Mouse (Mus musculus): ENCODE measurements at regions not wholly inside any gene's neighbourhood (a gene's known extent, or its start where the extent isn't known, plus 50 kb on each side); places are given as distances from the start of the nearest gene placed in this dataset.

DNA sequence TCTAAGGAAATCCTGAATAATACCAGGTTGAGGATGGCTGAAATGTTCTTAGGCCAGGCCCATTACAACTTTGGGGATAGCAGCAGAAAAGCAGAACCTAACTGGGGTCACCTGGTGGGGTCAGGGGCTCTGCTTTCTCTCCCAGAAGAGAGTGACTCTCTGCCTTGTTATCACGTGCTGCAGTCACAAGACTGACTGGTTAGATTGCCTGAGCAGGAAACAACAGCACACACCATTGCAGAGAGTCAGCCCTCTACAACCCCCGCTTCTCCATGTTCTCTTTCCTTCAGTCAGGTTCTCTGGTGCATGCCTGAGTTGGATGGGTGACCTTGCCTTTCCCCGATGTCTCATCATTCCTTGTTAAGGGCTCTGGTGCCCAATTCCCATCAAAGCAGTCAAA is 91.2 kb upstream of the Hsd17b12 start:
- H3K36me3 ChIP-seq (ENCODE audit: control insufficient read depth, insufficient read depth, low read length): no peaks in the 10 kb centered on the region
- no peaks in the 10 kb centered on the region for H3K9me3 ChIP-seq (ENCODE audit: control insufficient read depth, low read length)
- no peak overlapping the region for H3K27ac ChIP-seq (ENCODE audit: low read length)
- no peak overlapping the region for H3K4me2 ChIP-seq (ENCODE audit: low read depth, low read length)
- 55% methylated on average over 3 of the region's 3 CpGs for WGBS
- no peaks in the 10 kb centered on the region for H3K4me1 ChIP-seq (replicated peaks; ENCODE audit: control insufficient read depth, insufficient read depth, low read length)
- no peak for ATAC-seq (ENCODE audit: low read depth)
- H3K9ac ChIP-seq (ENCODE audit: low read length): no peak overlapping the region
- peaks cover 49% of the 10 kb centered on the region for H3K27me3 ChIP-seq (ENCODE audit: control insufficient read depth, insufficient read depth, low read depth, low read length)
- no peak overlapping the region for H3K4me3 ChIP-seq (ENCODE audit: low read length)

DNA sequence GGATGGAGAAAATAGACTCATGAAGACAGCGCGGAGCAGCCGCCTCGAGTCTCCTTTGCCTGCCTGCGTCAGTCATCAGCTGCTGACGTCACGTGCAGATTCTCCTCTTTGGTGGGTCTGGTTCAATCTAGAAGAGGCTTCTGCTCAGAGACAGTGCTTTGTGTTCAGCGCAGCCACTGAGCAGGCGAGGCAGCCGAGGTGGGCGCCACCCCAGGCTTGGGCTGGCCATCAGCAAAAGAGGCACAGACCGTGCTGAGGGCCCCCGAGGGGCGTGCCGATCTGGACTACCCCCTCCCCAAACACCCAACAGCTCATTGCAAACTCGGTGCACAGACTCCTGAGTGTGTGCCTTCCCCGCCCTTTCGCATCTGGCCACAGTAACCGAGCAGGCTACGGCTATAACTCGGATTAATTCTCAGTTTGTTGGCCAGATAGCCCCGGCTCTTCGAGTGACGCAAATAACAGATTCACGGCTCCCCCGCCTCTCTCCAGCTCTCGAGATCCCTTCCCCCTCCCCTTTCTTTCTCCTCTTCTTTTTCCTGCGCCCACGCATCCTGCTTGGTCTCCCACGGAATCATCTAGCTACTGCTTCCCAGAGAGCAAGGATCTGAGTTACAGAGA is 89.2 kb upstream of the Hsd17b12 start:
- no peak overlapping the region for H3K9ac ChIP-seq (ENCODE audit: low read length)
- no peaks in the 10 kb centered on the region for H3K9me3 ChIP-seq (ENCODE audit: control insufficient read depth, low read length)
- ATAC-seq (ENCODE audit: low read depth): no peak
- H3K4me2 ChIP-seq (ENCODE audit: low read depth, low read length): peak overlapping the region; percentile 16; the same call in 1 of the 2 replicates
- WGBS: under 1% methylated on average over 30 of the region's 30 CpGs
- no peaks in the 10 kb centered on the region for H3K4me1 ChIP-seq (replicated peaks; ENCODE audit: control insufficient read depth, insufficient read depth, low read length)
- H3K27ac ChIP-seq (ENCODE audit: low read length): no peak overlapping the region
- no peak overlapping the region for H3K4me3 ChIP-seq (ENCODE audit: low read length)
- peaks cover 69% of the 10 kb centered on the region for H3K27me3 ChIP-seq (ENCODE audit: control insufficient read depth, insufficient read depth, low read depth, low read length)
- H3K36me3 ChIP-seq (ENCODE audit: control insufficient read depth, insufficient read depth, low read length): no peaks in the 10 kb centered on the region

DNA sequence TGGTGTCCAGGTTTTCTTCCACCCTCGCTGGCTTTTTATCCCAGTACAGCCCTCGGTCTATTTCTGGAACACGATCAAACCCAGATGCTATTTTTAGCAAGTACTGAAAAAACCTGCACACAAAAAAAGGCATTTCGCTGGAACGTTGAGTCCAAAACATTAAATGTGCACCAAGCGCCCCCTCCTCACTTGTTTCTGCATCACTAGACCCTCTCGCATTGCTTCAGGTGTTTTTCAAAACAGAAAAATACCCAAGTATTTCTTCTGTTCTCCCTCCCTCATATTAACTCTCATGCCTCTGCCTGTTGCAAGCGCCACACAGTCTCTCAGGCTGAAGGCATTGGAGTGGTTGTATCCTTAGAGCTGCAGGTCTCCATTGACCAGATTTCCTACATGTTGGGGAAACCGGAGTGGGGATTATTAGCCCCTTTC is 88.4 kb upstream of the Hsd17b12 start:
- no peak overlapping the region for H3K4me3 ChIP-seq (ENCODE audit: low read length)
- no peak overlapping the region for H3K9ac ChIP-seq (ENCODE audit: low read length)
- no peaks in the 10 kb centered on the region for H3K9me3 ChIP-seq (ENCODE audit: control insufficient read depth, low read length)
- H3K4me1 ChIP-seq (replicated peaks; ENCODE audit: control insufficient read depth, insufficient read depth, low read length): peaks cover under 1% of the 10 kb centered on the region; the same call in 1 of the 2 replicates
- no peak for ATAC-seq (ENCODE audit: low read depth)
- 41% methylated on average over 9 of the region's 9 CpGs for WGBS
- peaks cover 76% of the 10 kb centered on the region for H3K27me3 ChIP-seq (ENCODE audit: control insufficient read depth, insufficient read depth, low read depth, low read length)
- no peak overlapping the region for H3K4me2 ChIP-seq (ENCODE audit: low read depth, low read length)
- no peaks in the 10 kb centered on the region for H3K36me3 ChIP-seq (ENCODE audit: control insufficient read depth, insufficient read depth, low read length)
- H3K27ac ChIP-seq (ENCODE audit: low read length): no peak overlapping the region

DNA sequence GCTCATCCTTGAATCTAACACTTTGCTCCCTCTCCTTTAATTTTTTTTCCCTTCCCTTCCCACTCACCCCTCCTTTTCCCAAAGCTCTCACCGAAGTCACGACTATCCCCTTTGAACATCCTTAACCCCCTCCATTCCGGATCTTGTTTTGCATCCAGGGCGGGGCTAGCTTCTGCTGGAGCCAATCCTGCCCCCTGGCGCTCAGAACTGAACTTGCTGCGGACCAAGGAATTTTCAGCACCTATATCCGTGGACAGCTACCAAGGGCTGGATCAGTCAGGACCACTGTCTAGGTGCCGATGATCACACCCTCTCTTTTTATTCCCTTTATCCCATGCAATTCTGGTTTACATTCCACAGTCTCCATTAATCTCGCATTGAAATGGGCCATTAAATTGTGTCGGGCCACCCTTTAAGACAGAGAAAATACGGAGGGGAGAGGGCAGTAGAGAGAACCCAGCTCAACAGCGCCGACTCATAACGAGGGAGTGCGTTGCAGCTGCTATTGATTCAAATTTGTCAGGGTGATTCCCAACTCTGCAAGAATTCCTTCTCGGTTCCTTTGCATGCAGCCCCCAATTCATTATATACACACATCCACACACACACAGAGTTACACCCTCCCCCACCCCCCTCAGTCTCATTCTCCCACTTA is 87.7 kb upstream of the Hsd17b12 start:
- Histone ChIP-seq H3K36me3 (ENCODE audit: control insufficient read depth, insufficient read depth, low read length) (no peaks in the 10 kb centered on the region), H3K27me3 (ENCODE audit: control insufficient read depth, insufficient read depth, low read depth, low read length) (peaks cover 84% of the 10 kb centered on the region), H3K27ac (ENCODE audit: low read length) (no peak overlapping the region), H3K4me3 (ENCODE audit: low read length) (no peak overlapping the region), H3K4me2 (ENCODE audit: low read depth, low read length) (no peak overlapping the region), H3K9me3 (ENCODE audit: control insufficient read depth, low read length) (no peaks in the 10 kb centered on the region), H3K9ac (ENCODE audit: low read length) (no peak overlapping the region), H3K4me1 (replicated peaks; ENCODE audit: control insufficient read depth, insufficient read depth, low read length) (peaks cover 5% of the 10 kb centered on the region; the same call in 1 of the 2 replicates)
- peak; percentile 53; the same call in 1 of the 2 replicates for ATAC-seq (ENCODE audit: low read depth)
- WGBS: 3% methylated on average over 16 of the region's 16 CpGs

DNA sequence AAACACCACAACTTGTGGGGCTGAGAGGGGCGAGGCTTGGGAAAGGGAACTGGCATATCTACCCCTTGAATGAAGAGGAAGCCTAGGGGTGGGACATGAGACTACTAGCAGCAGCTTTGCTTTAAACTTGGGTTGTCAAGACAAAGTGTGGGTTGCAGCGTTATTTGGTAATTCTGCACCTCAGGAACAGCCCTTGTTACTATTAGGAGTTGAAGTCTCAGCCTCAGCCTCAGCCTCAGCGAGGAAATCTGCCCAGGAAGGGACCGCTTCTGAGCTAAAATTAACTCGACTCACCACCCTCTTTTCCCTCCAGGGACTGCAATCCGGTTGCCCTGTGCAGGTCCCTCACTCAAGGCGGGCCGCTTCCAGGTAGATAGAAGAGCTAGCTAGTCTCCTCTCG is 86.4 kb upstream of the Hsd17b12 start:
- Histone ChIP-seq H3K9ac (ENCODE audit: low read length) (no peak overlapping the region), H3K4me3 (ENCODE audit: low read length) (no peak overlapping the region), H3K27ac (ENCODE audit: low read length) (no peak overlapping the region), H3K36me3 (ENCODE audit: control insufficient read depth, insufficient read depth, low read length) (no peaks in the 10 kb centered on the region), H3K4me1 (replicated peaks; ENCODE audit: control insufficient read depth, insufficient read depth, low read length) (peaks cover 5% of the 10 kb centered on the region; the same call in 1 of the 2 replicates), H3K4me2 (ENCODE audit: low read depth, low read length) (no peak overlapping the region), H3K9me3 (ENCODE audit: control insufficient read depth, low read length) (no peaks in the 10 kb centered on the region), H3K27me3 (ENCODE audit: control insufficient read depth, insufficient read depth, low read depth, low read length) (peaks cover 93% of the 10 kb centered on the region)
- WGBS: 2% methylated on average over 9 of the region's 9 CpGs
- ATAC-seq (ENCODE audit: low read depth): no peak

DNA sequence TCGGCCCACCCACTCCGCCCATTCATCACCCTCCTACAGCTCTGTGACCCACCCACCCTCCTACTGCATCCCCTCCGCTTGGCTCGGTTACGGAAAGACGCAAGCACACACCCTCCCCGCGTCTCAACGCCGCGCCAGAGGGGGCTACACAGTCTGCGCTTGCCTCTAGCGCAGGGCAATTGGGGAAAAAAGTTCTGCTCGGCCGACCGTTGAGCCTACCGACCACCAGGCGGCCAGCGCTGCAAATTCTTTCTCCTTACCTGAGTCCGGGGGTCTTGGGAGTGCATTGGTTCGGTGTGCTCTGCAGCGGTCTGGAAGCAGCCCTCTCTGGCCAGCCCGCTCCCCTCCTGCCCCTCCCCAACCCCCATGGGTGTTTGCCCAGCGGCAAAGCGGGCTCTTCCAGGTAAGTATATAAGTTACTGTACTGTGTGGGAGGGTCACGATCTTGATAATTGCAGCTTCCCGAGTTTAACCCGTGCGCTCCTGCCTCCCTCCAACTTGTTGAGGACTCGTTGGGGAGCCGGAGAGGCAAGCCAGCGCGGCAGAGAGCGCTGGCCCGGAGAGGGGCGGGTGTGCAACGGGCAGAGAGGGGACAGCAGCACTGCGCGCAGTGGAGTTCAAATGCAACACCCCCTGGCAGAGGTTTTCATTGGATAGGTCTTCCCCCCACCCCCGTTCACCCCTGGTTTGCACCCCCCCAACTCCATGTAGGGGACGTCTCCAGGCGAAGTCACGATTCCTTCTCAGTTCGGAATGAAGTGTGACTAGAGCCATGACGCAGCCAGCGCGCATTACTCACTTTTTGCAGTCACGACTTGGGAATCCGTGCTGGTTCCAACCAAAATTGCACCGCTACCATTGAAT is 85.5 kb upstream of the Hsd17b12 start:
- Histone ChIP-seq H3K9ac (ENCODE audit: low read length) (no peak overlapping the region), H3K4me3 (ENCODE audit: low read length) (peak overlapping the region; percentile 10; the same call in 1 of the 2 replicates), H3K9me3 (ENCODE audit: control insufficient read depth, low read length) (no peaks in the 10 kb centered on the region), H3K4me2 (ENCODE audit: low read depth, low read length) (no peak overlapping the region), H3K27me3 (ENCODE audit: control insufficient read depth, insufficient read depth, low read depth, low read length) (peaks cover 98% of the 10 kb centered on the region), H3K36me3 (ENCODE audit: control insufficient read depth, insufficient read depth, low read length) (no peaks in the 10 kb centered on the region), H3K4me1 (replicated peaks; ENCODE audit: control insufficient read depth, insufficient read depth, low read length) (peaks cover 5% of the 10 kb centered on the region; the same call in 1 of the 2 replicates), H3K27ac (ENCODE audit: low read length) (no peak overlapping the region)
- no peak for ATAC-seq (ENCODE audit: low read depth)
- under 1% methylated on average over 50 of the region's 50 CpGs for WGBS

DNA sequence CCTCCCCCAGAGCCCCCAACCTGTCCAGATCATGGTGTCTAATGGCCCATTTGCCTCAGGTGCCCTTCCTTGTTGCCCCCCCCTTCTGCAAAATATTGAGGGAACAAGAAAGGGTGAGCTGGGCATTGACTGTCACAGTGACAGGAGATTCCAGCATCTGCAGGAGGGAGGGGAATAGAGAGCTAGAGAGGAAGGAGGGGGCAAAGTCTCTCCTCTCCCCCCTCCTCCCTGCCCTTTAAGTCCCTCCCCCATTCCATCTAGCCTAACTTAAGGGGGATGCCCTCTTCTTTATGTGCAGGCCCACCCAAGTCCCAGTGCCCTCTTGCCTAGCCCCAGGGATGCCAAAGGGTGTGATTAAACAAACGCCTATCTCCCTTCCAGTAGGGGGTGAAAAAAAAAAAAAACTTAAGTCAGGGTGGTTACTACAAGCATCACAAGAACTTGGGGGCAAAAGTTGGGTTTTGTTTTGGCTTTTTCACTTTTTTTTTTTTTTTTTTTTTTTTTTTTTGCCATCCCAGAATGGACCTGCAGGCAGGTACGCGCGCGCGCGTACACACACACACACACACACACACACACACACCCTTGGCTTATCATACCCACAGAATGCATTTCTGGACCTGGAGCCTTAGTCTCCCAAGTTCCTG is 84.8 kb upstream of the Hsd17b12 start:
- Histone ChIP-seq H3K9ac (ENCODE audit: low read length) (no peak overlapping the region), H3K27me3 (ENCODE audit: control insufficient read depth, insufficient read depth, low read depth, low read length) (peaks cover 97% of the 10 kb centered on the region), H3K4me1 (replicated peaks; ENCODE audit: control insufficient read depth, insufficient read depth, low read length) (peaks cover 5% of the 10 kb centered on the region; the same call in 1 of the 2 replicates), H3K27ac (ENCODE audit: low read length) (no peak overlapping the region), H3K36me3 (ENCODE audit: control insufficient read depth, insufficient read depth, low read length) (no peaks in the 10 kb centered on the region), H3K4me2 (ENCODE audit: low read depth, low read length) (no peak overlapping the region), H3K4me3 (ENCODE audit: low read length) (no peak overlapping the region), H3K9me3 (ENCODE audit: control insufficient read depth, low read length) (no peaks in the 10 kb centered on the region)
- no peak for ATAC-seq (ENCODE audit: low read depth)
- 4% methylated on average over 7 of the region's 7 CpGs for WGBS

DNA sequence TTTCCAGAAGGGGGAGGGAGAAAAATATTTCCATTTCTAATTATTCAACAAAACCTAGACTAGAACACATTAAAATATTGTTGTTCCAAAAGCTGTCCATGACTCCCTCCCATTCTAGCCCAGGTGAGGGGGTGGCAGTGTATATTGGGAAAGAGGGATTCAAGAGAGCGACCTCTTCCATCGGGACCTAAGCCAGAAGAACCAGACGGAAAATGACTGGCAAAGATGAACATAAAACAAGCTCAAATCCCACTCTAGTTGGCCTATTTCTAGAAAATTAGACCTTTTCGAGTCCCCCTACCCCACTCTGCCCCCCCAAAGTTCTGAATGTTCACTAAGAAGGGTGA is 84.3 kb upstream of the Hsd17b12 start:
- Histone ChIP-seq H3K9ac (ENCODE audit: low read length) (no peak overlapping the region), H3K4me2 (ENCODE audit: low read depth, low read length) (no peak overlapping the region), H3K4me3 (ENCODE audit: low read length) (no peak overlapping the region), H3K9me3 (ENCODE audit: control insufficient read depth, low read length) (no peaks in the 10 kb centered on the region), H3K27me3 (ENCODE audit: control insufficient read depth, insufficient read depth, low read depth, low read length) (peaks cover 92% of the 10 kb centered on the region), H3K27ac (ENCODE audit: low read length) (no peak overlapping the region), H3K36me3 (ENCODE audit: control insufficient read depth, insufficient read depth, low read length) (no peaks in the 10 kb centered on the region), H3K4me1 (replicated peaks; ENCODE audit: control insufficient read depth, insufficient read depth, low read length) (peaks cover 5% of the 10 kb centered on the region; the same call in 1 of the 2 replicates)
- no peak for ATAC-seq (ENCODE audit: low read depth)
- 3% methylated on average over 4 of the region's 4 CpGs for WGBS
